Mouse (Mus musculus) kidney, adult 2 months (tissue): ENCODE results near the gene Per1.

ENCODE experiments used
- CTCF ChIP-seq: fragments of 200-500 bp; conservative IDR thresholded peaks from 2 replicates; pipeline ENCODE4 v1.5.1; 2011; ENCODE audit warnings: low read depth, mild to moderate bottlenecking, control low read depth, low read length, moderate library complexity, mixed read lengths; ENCODE audit not compliant: insufficient read depth, insufficient read length
- POLR2A ChIP-seq: fragments of 200-500 bp; IDR thresholded peaks from one replicate; pipeline ENCODE4 v1.6.1; 2011; ENCODE audit warnings: low read depth, low read length, control low read depth

DNA sequence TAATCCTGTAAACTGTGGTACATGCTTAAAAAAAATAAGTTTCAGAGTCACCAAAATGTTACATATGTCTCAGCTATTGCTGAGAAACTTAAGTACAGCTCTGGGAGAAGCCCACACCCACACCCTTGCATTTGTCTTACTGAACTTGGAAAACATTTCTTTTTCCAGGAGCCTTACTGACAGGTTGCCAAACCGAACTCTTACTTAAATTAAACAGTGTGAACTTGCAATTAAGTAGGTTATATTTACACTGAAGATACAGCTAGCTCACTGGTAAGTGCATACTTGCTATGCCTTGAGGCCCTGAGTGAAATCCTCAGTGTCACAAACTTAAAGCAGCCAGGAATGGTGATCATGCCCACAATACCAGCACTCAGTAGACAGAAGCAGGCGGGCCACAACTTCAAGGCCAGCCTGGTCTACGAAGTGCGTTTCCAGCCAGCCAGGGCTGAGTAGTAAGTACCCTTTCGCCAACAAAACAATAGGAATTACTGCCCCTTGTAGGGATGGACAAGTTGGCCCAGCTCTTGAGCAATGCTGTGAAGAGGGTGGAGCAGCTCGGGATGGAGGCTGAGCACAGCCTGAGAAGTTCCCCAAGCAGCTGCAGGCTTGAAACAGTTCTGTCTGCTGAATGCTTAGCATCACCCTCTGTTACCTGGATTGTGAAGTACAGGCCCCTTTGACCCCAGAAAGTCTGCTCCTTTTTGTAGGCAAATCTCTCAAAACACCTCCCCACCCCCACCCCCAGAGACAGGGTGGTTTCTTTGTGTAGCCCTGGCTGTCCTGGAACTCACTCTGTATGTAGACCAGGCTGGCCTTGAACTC, 20.9 kb upstream of the Per1 start:
- no peak for TF ChIP-seq CTCF
- no peak for TF ChIP-seq POLR2A
